Mouse (Mus musculus) limb, embryonic 15.5 days (tissue): ENCODE results near the gene Hsf2bp. TPM values are rescaled to one million over a fixed set of nuclear protein-coding genes. Genes with fewer than 3 reads are reported as not detected.

ENCODE experiments used
- ATAC-seq: fragments of 200-750 bp; cut with Nextera tagmentation; 2 replicates; pipeline ENCODE4 v1.8.0; 2017; ENCODE audit warnings: low read depth, moderate TSS enrichment; ENCODE audit not compliant: insufficient number of reproducible peaks, low FRiP score, low TSS enrichment
- H3K27ac ChIP-seq: fragments of 300-500 bp; sonication (generic); 2 replicates; pipeline ENCODE4 v1.5.1; 2015; ENCODE audit warnings: moderate library complexity, mild to moderate bottlenecking, inconsistent platforms
- H3K27me3 ChIP-seq: fragments of 300-500 bp; sonication (generic); 2 replicates; pipeline ENCODE4 v1.6.1; 2015; ENCODE audit warnings: inconsistent platforms
- H3K36me3 ChIP-seq: fragments of 300-500 bp; sonication (generic); 2 replicates; pipeline ENCODE4 v1.6.1; 2015; ENCODE audit warnings: inconsistent platforms
- H3K4me1 ChIP-seq: fragments of 300-500 bp; sonication (generic); 2 replicates; pipeline ENCODE4 v1.6.1; 2015; ENCODE audit warnings: inconsistent platforms
- H3K4me2 ChIP-seq: fragments of 300-500 bp; sonication (generic); 2 replicates; pipeline ENCODE4 v1.6.1; 2015; ENCODE audit warnings: mild to moderate bottlenecking, inconsistent platforms
- H3K4me3 ChIP-seq: fragments of 300-500 bp; sonication (generic); 2 replicates; pipeline ENCODE4 v1.5.1; 2015; ENCODE audit warnings: mild to moderate bottlenecking, inconsistent platforms
- H3K9ac ChIP-seq: fragments of 300-500 bp; sonication (generic); 2 replicates; pipeline ENCODE4 v1.6.1; 2015; ENCODE audit warnings: inconsistent platforms
- H3K9me3 ChIP-seq: fragments of 300-500 bp; sonication (generic); 2 replicates; pipeline ENCODE4 v1.6.1; 2016; ENCODE audit warnings: inconsistent platforms
- WGBS: fragments of 180-500 bp; shearing (Covaris S2); methylation state at CpG from one replicate; pipeline ENCODE4 v1.1.7; 2015; 5-methylcytosine and 5-hydroxymethylcytosine counted together
- polyA plus RNA-seq: library from polyadenylated mRNA; unstranded; fragments of >200 nt; fragmentation: Nextera tagmentation; extraction: Ambion mirVana; gene quantifications from 2 replicates; pipeline ENCODE4 v1.2.1, GENCODE M21; 2015

Hsf2bp gene
- polyA plus RNA-seq, 1 experiment from 2014 or later: 0.99 TPM

- no peak for ATAC-seq
- Histone ChIP-seq H3K27me3 (no peaks in the 10 kb centered on the region), H3K9me3 (no peaks in the 10 kb centered on the region), H3K9ac (no peak overlapping the region), H3K4me1 (no peaks in the 10 kb centered on the region), H3K36me3 (peaks cover 95% of the 10 kb centered on the region), H3K4me3 (no peak overlapping the region), H3K4me2 (no peak overlapping the region), H3K27ac (no peak overlapping the region)
- 91% methylated on average over 2 of the region's 2 CpGs for WGBS
Observed at GRCm38 (mm10) chr17:32057843-32058242, 21.7 kb upstream of the Hsf2bp start.

- 89% methylated on average over 5 of the region's 5 CpGs for WGBS
- H3K4me1 ChIP-seq: no peaks in the 10 kb centered on the region
- no peak overlapping the region for H3K27ac ChIP-seq
- H3K4me3 ChIP-seq: no peak overlapping the region
- H3K27me3 ChIP-seq: no peaks in the 10 kb centered on the region
- no peaks in the 10 kb centered on the region for H3K9me3 ChIP-seq
- peaks cover 98% of the 10 kb centered on the region for H3K36me3 ChIP-seq
- no peak overlapping the region for H3K4me2 ChIP-seq
- H3K9ac ChIP-seq: no peak overlapping the region
- no peak for ATAC-seq
Observed at GRCm38 (mm10) chr17:32053677-32054076, 17.5 kb upstream of the Hsf2bp start.

- no peak overlapping the region for H3K4me3 ChIP-seq
- ATAC-seq: no peak
- H3K27me3 ChIP-seq: no peaks in the 10 kb centered on the region
- no peaks in the 10 kb centered on the region for H3K9me3 ChIP-seq
- H3K27ac ChIP-seq: no peak overlapping the region
- no peaks in the 10 kb centered on the region for H3K4me1 ChIP-seq
- no peak overlapping the region for H3K4me2 ChIP-seq
- WGBS: 70% methylated on average over 5 of the region's 5 CpGs
- no peak overlapping the region for H3K9ac ChIP-seq
- H3K36me3 ChIP-seq: peaks cover 96% of the 10 kb centered on the region
Observed at GRCm38 (mm10) chr17:32052237-32053080, 16.3 kb upstream of the Hsf2bp start.

- H3K9me3 ChIP-seq: no peaks in the 10 kb centered on the region
- no peaks in the 10 kb centered on the region for H3K27me3 ChIP-seq
- H3K27ac ChIP-seq: no peak overlapping the region
- H3K4me1 ChIP-seq: no peaks in the 10 kb centered on the region
- 90% methylated on average over 6 of the region's 6 CpGs for WGBS
- no peak for ATAC-seq
- peaks cover 95% of the 10 kb centered on the region for H3K36me3 ChIP-seq
- H3K4me3 ChIP-seq: no peak overlapping the region
- H3K4me2 ChIP-seq: no peak overlapping the region
- no peak overlapping the region for H3K9ac ChIP-seq
Observed at GRCm38 (mm10) chr17:32050609-32051008, 14.5 kb upstream of the Hsf2bp start.

- no peaks in the 10 kb centered on the region for H3K9me3 ChIP-seq
- H3K36me3 ChIP-seq: peaks cover 90% of the 10 kb centered on the region
- WGBS: 81% methylated on average over 4 of the region's 4 CpGs
- no peak for ATAC-seq
- no peaks in the 10 kb centered on the region for H3K4me1 ChIP-seq
- no peak overlapping the region for H3K4me2 ChIP-seq
- H3K4me3 ChIP-seq: no peak overlapping the region
- H3K27me3 ChIP-seq: no peaks in the 10 kb centered on the region
- H3K9ac ChIP-seq: no peak overlapping the region
- H3K27ac ChIP-seq: no peak overlapping the region
Observed at GRCm38 (mm10) chr17:32049914-32050313, 13.8 kb upstream of the Hsf2bp start.

GRCm38 (mm10) chr17:32048351-32048750, 12.2 kb upstream of the Hsf2bp start:
- no peak overlapping the region for H3K4me2 ChIP-seq
- H3K27ac ChIP-seq: no peak overlapping the region
- H3K9me3 ChIP-seq: no peaks in the 10 kb centered on the region
- no peaks in the 10 kb centered on the region for H3K4me1 ChIP-seq
- H3K27me3 ChIP-seq: no peaks in the 10 kb centered on the region
- 89% methylated on average over 5 of the region's 5 CpGs for WGBS
- no peak overlapping the region for H3K9ac ChIP-seq
- no peak for ATAC-seq
- no peak overlapping the region for H3K4me3 ChIP-seq
- H3K36me3 ChIP-seq: peaks cover 75% of the 10 kb centered on the region

- H3K27me3 ChIP-seq: no peaks in the 10 kb centered on the region
- H3K36me3 ChIP-seq: peaks cover 56% of the 10 kb centered on the region
- no peak overlapping the region for H3K27ac ChIP-seq
- 93% methylated on average over 5 of the region's 5 CpGs for WGBS
- no peak overlapping the region for H3K4me3 ChIP-seq
- H3K4me1 ChIP-seq: 0 out of 2 replicates have a peak, but pooled peaks cover 2% of the 10 kb centered on the region
- no peak overlapping the region for H3K4me2 ChIP-seq
- no peak overlapping the region for H3K9ac ChIP-seq
- no peak for ATAC-seq
- H3K9me3 ChIP-seq: no peaks in the 10 kb centered on the region
Observed at GRCm38 (mm10) chr17:32046541-32046940, 10.4 kb upstream of the Hsf2bp start.

- Histone ChIP-seq H3K4me2 (no peak overlapping the region), H3K4me1 (peaks cover 24% of the 10 kb centered on the region), H3K27ac (no peak overlapping the region), H3K36me3 (0 out of 2 replicates have a peak, but pooled peaks cover 3% of the 10 kb centered on the region), H3K9me3 (no peaks in the 10 kb centered on the region), H3K4me3 (no peak overlapping the region), H3K9ac (no peak overlapping the region), H3K27me3 (no peaks in the 10 kb centered on the region)
- WGBS: 80% methylated on average over 10 of the region's 10 CpGs
- ATAC-seq: no peak
Observed at GRCm38 (mm10) chr17:32040263-32040662, 4.1 kb upstream of the Hsf2bp start.

DNA sequence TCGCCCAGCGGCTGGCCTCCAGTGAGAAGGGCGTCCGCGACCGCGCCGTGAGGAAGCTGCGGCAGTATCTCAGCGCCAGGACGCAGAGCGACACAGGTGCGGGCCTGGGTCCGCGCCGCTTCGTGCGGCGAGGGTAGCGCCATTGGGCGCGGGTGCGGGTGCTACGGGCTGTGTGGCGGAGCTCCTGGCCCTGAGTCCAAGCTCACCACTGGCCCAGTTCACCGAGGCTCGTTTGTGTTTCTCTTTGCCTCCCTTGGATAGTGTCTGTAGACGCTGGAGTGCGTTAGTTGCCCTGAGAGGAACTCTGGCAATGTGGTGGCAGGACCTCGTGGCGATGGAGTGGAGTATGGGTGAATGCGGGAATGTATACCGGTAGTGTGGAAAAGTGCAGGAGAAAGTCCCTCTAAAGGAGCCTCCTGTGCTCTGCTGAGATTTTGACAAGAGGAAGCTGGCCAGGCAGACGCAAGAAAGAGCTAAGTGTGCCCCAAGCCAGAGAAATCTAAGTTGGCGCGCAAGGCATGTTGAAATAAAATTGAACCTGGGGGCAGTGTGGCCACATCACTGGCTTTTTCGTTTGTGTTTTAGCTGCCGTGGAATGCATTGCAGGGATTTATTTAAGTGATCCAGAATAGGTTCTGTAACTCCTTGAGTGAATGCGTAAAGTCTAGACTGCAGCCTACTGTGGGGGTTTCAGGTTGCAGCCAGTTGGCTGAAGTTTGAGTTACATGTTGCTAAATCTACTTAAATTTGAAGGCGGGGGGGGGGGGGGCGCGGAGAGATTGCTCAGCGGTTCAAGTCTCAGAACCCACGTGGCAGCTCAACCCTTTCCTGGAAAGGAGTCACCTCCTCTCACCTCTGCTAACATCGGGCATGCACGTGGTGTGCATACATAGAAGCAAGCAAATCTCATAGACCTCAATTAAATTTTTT, 625 bp upstream of the Hsf2bp start:
- Histone ChIP-seq H3K4me1 (peaks cover 22% of the 10 kb centered on the region), H3K9ac (peak overlapping the region; percentile 81), H3K9me3 (no peaks in the 10 kb centered on the region), H3K4me3 (peak overlapping the region; percentile 94), H3K27me3 (no peaks in the 10 kb centered on the region), H3K36me3 (0 out of 2 replicates have a peak, but pooled peaks cover 3% of the 10 kb centered on the region), H3K4me2 (peak overlapping the region; percentile 94), H3K27ac (peak overlapping the region; percentile 89)
- WGBS: under 1% methylated on average over 46 of the region's 46 CpGs
- ATAC-seq: peak; percentile 25; the same call in 1 of the 2 replicates

- no peaks in the 10 kb centered on the region for H3K9me3 ChIP-seq
- ATAC-seq: no peak
- H3K36me3 ChIP-seq: no peaks in the 10 kb centered on the region
- H3K4me1 ChIP-seq: peaks cover 22% of the 10 kb centered on the region
- no peak overlapping the region for H3K4me3 ChIP-seq
- no peak overlapping the region for H3K9ac ChIP-seq
- no peak overlapping the region for H3K27ac ChIP-seq
- H3K4me2 ChIP-seq: no peak overlapping the region
- no peaks in the 10 kb centered on the region for H3K27me3 ChIP-seq
- WGBS: 85% methylated on average over 23 of the region's 23 CpGs
Observed at GRCm38 (mm10) chr17:32034322-32034721, 1.8 kb downstream of the Hsf2bp start.

GRCm38 (mm10) chr17:32031684-32032083, 4.5 kb downstream of the Hsf2bp start:
- H3K4me2 ChIP-seq: no peak overlapping the region
- no peak overlapping the region for H3K4me3 ChIP-seq
- peaks cover 8% of the 10 kb centered on the region for H3K4me1 ChIP-seq
- WGBS: 57% methylated on average over 7 of the region's 7 CpGs
- no peaks in the 10 kb centered on the region for H3K27me3 ChIP-seq
- H3K27ac ChIP-seq: no peak overlapping the region
- H3K36me3 ChIP-seq: no peaks in the 10 kb centered on the region
- no peaks in the 10 kb centered on the region for H3K9me3 ChIP-seq
- no peak overlapping the region for H3K9ac ChIP-seq
- no peak for ATAC-seq

DNA sequence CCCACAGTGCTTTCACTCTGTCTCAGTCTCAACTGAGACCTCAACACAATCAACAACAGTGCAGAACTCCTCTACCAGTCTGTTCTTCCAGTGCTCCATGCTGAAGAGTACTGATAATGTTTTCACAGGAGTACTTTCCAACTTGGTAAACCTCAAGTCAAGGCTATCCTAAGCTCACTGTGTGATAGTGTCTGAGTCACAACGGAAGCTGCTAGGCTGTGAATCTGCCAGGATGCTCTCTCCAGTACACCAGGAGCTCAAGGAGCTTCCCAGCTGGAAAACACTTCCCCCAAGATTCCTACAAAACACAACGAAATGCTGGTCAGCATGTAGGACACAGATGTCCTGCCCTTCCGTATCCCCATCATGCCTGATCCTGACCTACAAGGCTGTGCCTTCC, 7.8 kb downstream of the Hsf2bp start:
- no peak overlapping the region for H3K9ac ChIP-seq
- ATAC-seq: no peak
- H3K4me2 ChIP-seq: no peak overlapping the region
- no peaks in the 10 kb centered on the region for H3K27me3 ChIP-seq
- no peaks in the 10 kb centered on the region for H3K9me3 ChIP-seq
- 84% methylated on average over 3 of the region's 3 CpGs for WGBS
- peaks cover 7% of the 10 kb centered on the region; the same call in 1 of the 2 replicates for H3K4me1 ChIP-seq
- no peak overlapping the region for H3K27ac ChIP-seq
- no peak overlapping the region for H3K4me3 ChIP-seq
- no peaks in the 10 kb centered on the region for H3K36me3 ChIP-seq
